Mouse (Mus musculus) left cerebral cortex, adult 2 months (tissue): ENCODE measurements around the gene Pitpnm2. TPM values are rescaled to one million over a fixed set of nuclear protein-coding genes. Genes with fewer than 3 reads are reported as not detected.

Experiments used
- DNase-seq, 2 experiments: peaks; one replicate each; pipeline ENCODE4 v3.0.0; 2021 to 2022; ENCODE audit warnings: low spot score in 2 of 2, mixed read lengths in 1 of 2; ENCODE audit errors: extremely low spot score in 1 of 2
- H3K27ac ChIP-seq: fragments of 200-600 bp; 2 replicates; pipeline ENCODE4 v1.8.1; 2022
- H3K4me3 ChIP-seq: fragments of 200-600 bp; 2 replicates; pipeline ENCODE4 v1.8.1; 2022
- CTCF ChIP-seq: fragments of 200-600 bp; IDR thresholded peaks from 2 replicates; pipeline ENCODE4 v1.8.1; 2022; ENCODE audit warnings: antibody characterized with exemption, mild to moderate bottlenecking, moderate library complexity
- intact Hi-C: fragments of 180-260 bp; cut with DNase I; formaldehyde crosslinking; loops from one replicate; pipeline ENCODE4 v1.15.1; 2025
- total RNA-seq, 2 experiments: library from RNA; stranded (reverse); gene quantifications; 2 replicates each; pipeline ENCODE4 v1.2.3; 2021

Gene Pitpnm2
- total RNA-seq, 2 experiments from 2014 or later, result 317 to 336 TPM

- DNase-seq, result no peak
- H3K27ac ChIP-seq, result peak overlapping the region; percentile 88
- H3K4me3 ChIP-seq, result peak overlapping the region; percentile 57
- no peak for TF ChIP-seq CTCF
- intact Hi-C loops, result no loop called here
Measured at GRCm38 (mm10) chr5:124093852-124094604, 155.5 kb downstream of the Pitpnm2 start.

- TF ChIP-seq CTCF, result no peak
- DNase-seq, result peak; percentile 69 to 87
- intact Hi-C loops, result no loop called here
- Histone ChIP-seq H3K4me3 (peak overlapping the region; percentile 57), H3K27ac (peak overlapping the region; percentile 88)
Measured at GRCm38 (mm10) chr5:124093120-124093794, 156.3 kb downstream of the Pitpnm2 start.

DNA sequence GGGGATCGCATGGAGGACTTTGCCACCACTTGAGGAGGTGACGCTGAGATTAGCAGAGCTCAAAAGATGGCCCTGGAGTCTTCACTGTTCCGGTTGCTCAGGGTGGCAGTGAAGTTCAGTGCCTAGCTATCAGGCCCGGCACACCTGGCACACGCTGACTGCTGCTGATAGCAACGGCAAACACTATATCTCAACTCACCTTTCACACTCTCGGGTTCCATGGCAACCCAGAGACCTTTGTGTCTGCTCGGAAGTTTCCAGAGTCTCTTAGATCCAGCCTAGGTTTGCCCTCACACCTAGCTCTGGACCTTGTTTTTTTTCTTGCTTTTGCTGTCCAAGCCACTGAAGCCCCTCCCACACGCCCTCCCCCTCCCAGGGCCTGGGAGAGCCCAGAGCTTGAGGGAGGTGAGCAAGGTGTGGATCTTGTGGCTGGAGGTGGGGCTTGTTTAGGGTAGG is 157.6 kb downstream of the Pitpnm2 start:
- intact Hi-C loops, result no loop called here
- TF ChIP-seq CTCF, result no peak
- no peak overlapping the region for H3K27ac ChIP-seq
- DNase-seq, result no peak
- H3K4me3 ChIP-seq, result no peak overlapping the region

- intact Hi-C loops, result no loop called here
- no peak for TF ChIP-seq CTCF
- no peak overlapping the region for H3K27ac ChIP-seq
- DNase-seq, result no peak
- no peak overlapping the region for H3K4me3 ChIP-seq
Measured at GRCm38 (mm10) chr5:124089868-124090267, 159.7 kb downstream of the Pitpnm2 start.

GRCm38 (mm10) chr5:124086876-124087275 is 162.7 kb downstream of the Pitpnm2 start:
- intact Hi-C loops, result no loop called here
- Histone ChIP-seq H3K27ac (peak overlapping the region; percentile 26; the same call in 1 of the 2 replicates), H3K4me3 (no peak overlapping the region)
- no peak for TF ChIP-seq CTCF
- DNase-seq, result no peak

GRCm38 (mm10) chr5:124085513-124085912 is 164.0 kb downstream of the Pitpnm2 start:
- peak overlapping the region; percentile 58 for H3K27ac ChIP-seq
- TF ChIP-seq CTCF, result no peak
- DNase-seq, result no peak
- no peak overlapping the region for H3K4me3 ChIP-seq
- intact Hi-C loops, result loop anchor here (1.0 to 2.0 kb wide), 2 partner anchors 85 to 137 kb away; no protein-coding TSS in a partner anchor

DNA sequence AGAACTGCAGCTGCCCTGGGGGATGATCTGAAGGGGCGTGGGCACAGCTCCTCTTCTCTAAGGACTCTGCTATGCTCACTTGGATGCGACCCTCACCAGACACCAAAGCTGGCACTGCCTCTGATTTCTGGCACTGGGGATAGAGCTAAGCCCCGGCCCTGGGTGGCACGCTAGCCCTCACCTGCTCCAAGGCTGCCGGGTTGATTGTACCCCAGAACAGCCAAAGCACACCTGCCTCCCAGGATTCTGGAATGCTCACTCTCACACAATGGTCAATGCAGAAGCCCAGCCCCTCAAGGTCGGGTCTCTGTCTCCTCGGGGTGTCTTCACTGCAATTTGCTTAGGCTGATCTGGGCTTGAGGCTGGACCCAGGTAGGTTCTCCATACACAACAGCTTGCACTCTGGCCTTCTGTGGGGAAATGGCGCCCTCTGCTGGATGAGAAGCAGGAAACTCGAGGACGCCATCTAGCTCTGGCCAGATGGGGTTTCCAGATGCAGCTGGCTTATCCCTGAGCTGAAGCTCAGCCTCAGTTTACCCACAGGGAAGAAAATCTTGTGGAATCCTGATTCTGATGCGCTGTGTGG is 164.9 kb downstream of the Pitpnm2 start:
- H3K27ac ChIP-seq, result peak overlapping the region; percentile 58
- intact Hi-C loops, result loop anchor here (1.0 to 2.0 kb wide), 2 partner anchors 84 to 136 kb away; no protein-coding TSS in a partner anchor
- H3K4me3 ChIP-seq, result no peak overlapping the region
- peak; percentile 82 to 85 for DNase-seq
- peak; percentile 96 for TF ChIP-seq CTCF

DNA sequence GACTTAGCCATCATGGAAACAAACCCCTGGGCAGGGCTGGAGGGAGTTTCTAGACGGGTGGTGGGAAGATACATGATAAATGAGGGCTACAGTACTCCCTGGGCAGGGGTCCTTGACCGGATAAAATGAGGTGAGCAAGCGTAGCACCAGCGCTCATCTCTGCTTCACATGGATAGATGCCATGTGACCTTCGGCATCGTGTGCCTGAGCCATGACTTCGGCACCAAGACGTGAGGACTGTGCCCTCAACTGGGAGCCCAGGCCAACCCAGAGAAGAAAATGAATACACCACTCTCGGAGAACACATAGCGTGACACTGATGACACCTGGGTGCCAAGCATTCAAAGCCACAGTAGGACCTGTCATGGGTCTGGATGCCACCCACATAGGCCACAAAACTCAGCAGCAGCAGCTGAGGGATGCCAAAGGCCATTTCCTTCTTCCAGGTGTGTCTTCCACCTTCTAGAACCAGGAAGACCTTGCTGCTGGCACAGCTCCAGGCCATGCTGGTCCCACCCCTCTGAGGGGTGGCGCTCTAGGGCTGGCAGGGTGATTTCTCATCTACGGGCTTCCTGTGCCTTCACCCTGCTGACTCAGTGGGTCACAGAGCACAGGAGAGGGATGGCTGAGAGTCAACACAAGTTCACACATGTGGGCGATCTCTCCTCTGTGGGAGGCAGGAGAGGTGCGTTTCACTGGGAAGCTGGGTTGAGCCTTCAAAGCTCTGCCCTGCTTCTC is 165.5 kb downstream of the Pitpnm2 start:
- TF ChIP-seq CTCF, result no peak

GRCm38 (mm10) chr5:124082941-124083688 is 166.4 kb downstream of the Pitpnm2 start:
- DNase-seq, result no peak
- Histone ChIP-seq H3K4me3 (no peak overlapping the region), H3K27ac (no peak overlapping the region)
- TF ChIP-seq CTCF, result no peak
- intact Hi-C loops, result no loop called here

More for the DNA sequence above, 165.5 kb downstream of the Pitpnm2 start:
- no peak for DNase-seq
- peak overlapping the region; percentile 57 for H3K27ac ChIP-seq
- intact Hi-C loops, result loop anchor here (2.0 kb wide), 1 partner anchor 135 kb away; no protein-coding TSS in a partner anchor
- no peak overlapping the region for H3K4me3 ChIP-seq

DNA sequence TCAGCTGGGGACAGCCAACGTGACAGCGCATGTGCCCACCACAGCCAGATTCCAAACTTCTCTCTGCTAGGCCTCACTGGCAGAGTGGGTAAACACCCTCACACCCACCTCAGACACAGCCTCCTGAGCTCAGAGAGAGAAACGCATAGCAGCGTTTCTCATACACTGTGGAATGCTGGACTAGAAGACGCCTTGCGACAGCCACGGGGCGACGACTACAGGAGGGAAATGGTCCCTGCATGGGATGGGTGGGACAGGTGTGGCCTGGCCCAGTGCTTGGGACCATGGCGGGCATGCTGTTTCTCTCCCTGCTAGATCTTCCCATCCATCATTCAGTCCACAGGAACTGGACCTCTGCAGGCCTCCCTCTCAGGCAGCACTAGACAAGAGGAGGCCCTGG is 167.1 kb downstream of the Pitpnm2 start:
- intact Hi-C loops, result no loop called here
- H3K27ac ChIP-seq, result no peak overlapping the region
- DNase-seq, result no peak
- no peak overlapping the region for H3K4me3 ChIP-seq
- no peak for TF ChIP-seq CTCF

GRCm38 (mm10) chr5:124079880-124080279 is 169.7 kb downstream of the Pitpnm2 start:
- intact Hi-C loops, result loop anchor here (10.0 kb wide), 1 partner anchor 335 kb away; the partner anchor contains the start of genes Kntc1 and Rsrc2
- Histone ChIP-seq H3K4me3 (no peak overlapping the region), H3K27ac (no peak overlapping the region)
- DNase-seq, result no peak
- no peak for TF ChIP-seq CTCF
